Mouse (Mus musculus) heart, adult 9 months (tissue): ENCODE results near the gene Slc30a3.
"Not testable (repeated sequence)": the region's sequence is repeated elsewhere in the genome, so short reads cannot be mapped to it uniquely, and the experiment has no call there.

Experiments
- DNase-seq, 2 experiments: peaks; one replicate each; pipeline ENCODE4 v3.0.0; 2022; ENCODE audit warnings: low spot score in 2 of 2

Gene Slc30a3

GRCm38 (mm10) chr5:31048763-31049641, 59.0 kb downstream of the Slc30a3 start, which contains the start of gene Slc5a6:
TSS of gene Slc5a6 (minus strand) at chr5:31048924.
- peak; percentile 42 to 43 for DNase-seq

- DNase-seq, result peak; percentile 97 to 100
These were observed 59.9 kb downstream of the Slc30a3 start, which contains the start of gene Atraid for GRCm38 (mm10) chr5:31047848-31048762. TSS of gene Atraid (plus strand) at chr5:31048312.

- no peak for DNase-seq
These were observed 61.0 kb downstream of the Slc30a3 start for GRCm38 (mm10) chr5:31047074-31047473.

- DNase-seq, result no peak
These were observed 61.6 kb downstream of the Slc30a3 start for GRCm38 (mm10) chr5:31046416-31046815.

GRCm38 (mm10) chr5:31038171-31038845, 69.7 kb downstream of the Slc30a3 start:
- no peak for DNase-seq

GRCm38 (mm10) chr5:31036556-31036955, 71.5 kb downstream of the Slc30a3 start:
- DNase-seq, result not testable (repeated sequence)
